Mouse (Mus musculus): ENCODE measurements around the gene Tmem200a. TPM values are rescaled to one million over a fixed set of nuclear protein-coding genes. Genes with fewer than 3 reads are reported as not detected.

Gene Tmem200a
- polyA plus RNA-seq, 1 experiment from 2014 or later, result 3.0 TPM

DNA sequence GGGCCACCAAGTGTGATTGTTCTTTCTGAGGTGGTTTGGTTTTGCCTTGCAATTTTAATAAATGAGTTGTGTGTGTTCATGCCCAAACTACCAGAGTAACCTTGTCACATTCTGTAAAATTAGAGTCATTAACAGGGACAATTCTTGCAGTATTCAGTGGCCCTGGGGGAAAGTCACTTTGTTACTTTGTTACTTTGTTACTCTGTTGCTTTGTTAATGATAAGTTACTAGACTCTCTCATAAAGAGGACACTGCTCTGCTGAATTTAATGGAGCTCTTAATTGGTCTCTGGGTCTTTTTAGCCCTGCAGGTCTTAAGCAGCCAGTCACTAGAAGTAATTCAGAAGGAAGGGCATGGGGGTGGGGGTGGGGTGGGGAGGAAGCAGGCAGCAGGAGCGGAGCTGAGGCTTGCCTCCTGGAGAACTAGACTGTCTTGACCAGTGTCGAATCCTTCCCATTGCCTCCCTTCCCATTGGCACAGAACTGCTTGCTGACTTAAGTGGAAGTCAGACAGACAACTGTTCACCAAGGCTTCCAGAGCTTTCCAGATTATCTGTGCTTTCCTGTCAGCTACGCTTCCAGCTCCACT is 124.1 kb downstream of the Tmem200a start:
- Histone ChIP-seq H3K4me2 (ENCODE audit: low read length) (no peak overlapping the region), H3K4me3 (replicated peaks; ENCODE audit: low read depth, low read length) (no peak overlapping the region), H3K27me3 (ENCODE audit: insufficient read depth, low read length) (no peaks in the 10 kb centered on the region), H3K9ac (ENCODE audit: low read depth, low read length) (no peak overlapping the region), H3K9me3 (replicated peaks; ENCODE audit: low read length) (no peaks in the 10 kb centered on the region), H3K4me1 (replicated peaks; ENCODE audit: insufficient read depth, low read length) (no peaks in the 10 kb centered on the region), H3K27ac (no peak overlapping the region), H3K36me3 (ENCODE audit: insufficient read depth, low read length) (no peaks in the 10 kb centered on the region)
- TF ChIP-seq CTCF (IDR thresholded peaks at IDR 0.05; ENCODE audit: low read depth), result no peak
- DNase-seq (ENCODE audit: low spot score) (no peak), ATAC-seq (replicated peaks; ENCODE audit: low FRiP score, low read depth) (no peak)
- WGBS, result 76% methylated on average over 3 of the region's 3 CpGs

GRCm38 (mm10) chr10:25952838-25953237 is 126.0 kb downstream of the Tmem200a start:
- 34% methylated on average over 7 of the region's 7 CpGs for WGBS
- no peak overlapping the region for H3K9ac ChIP-seq (ENCODE audit: low read depth, low read length)

GRCm38 (mm10) chr10:25952150-25952549 is 126.7 kb downstream of the Tmem200a start:
- no peak overlapping the region for H3K9ac ChIP-seq (ENCODE audit: low read depth, low read length)
- no peaks in the 10 kb centered on the region for H3K36me3 ChIP-seq (ENCODE audit: insufficient read depth, low read length)
- no peak overlapping the region for H3K27ac ChIP-seq
- no peaks in the 10 kb centered on the region for H3K27me3 ChIP-seq (ENCODE audit: insufficient read depth, low read length)
- TF ChIP-seq CTCF (IDR thresholded peaks at IDR 0.05; ENCODE audit: low read depth), result no peak
- no peak overlapping the region for H3K4me2 ChIP-seq (ENCODE audit: low read length)
- 64% methylated on average over 6 of the region's 6 CpGs for WGBS
- no peak for DNase-seq (ENCODE audit: low spot score)
- ATAC-seq (replicated peaks; ENCODE audit: low FRiP score, low read depth), result no peak
- H3K4me1 ChIP-seq (replicated peaks; ENCODE audit: insufficient read depth, low read length), result no peaks in the 10 kb centered on the region
- no peaks in the 10 kb centered on the region for H3K9me3 ChIP-seq (replicated peaks; ENCODE audit: low read length)
- H3K4me3 ChIP-seq (replicated peaks; ENCODE audit: low read depth, low read length), result no peak overlapping the region

More at GRCm38 (mm10) chr10:25952838-25953237, 126.0 kb downstream of the Tmem200a start:
- Histone ChIP-seq H3K27ac (no peak overlapping the region), H3K9me3 (replicated peaks; ENCODE audit: low read length) (no peaks in the 10 kb centered on the region), H3K36me3 (ENCODE audit: insufficient read depth, low read length) (no peaks in the 10 kb centered on the region), H3K4me1 (replicated peaks; ENCODE audit: insufficient read depth, low read length) (no peaks in the 10 kb centered on the region), H3K4me3 (replicated peaks; ENCODE audit: low read depth, low read length) (no peak overlapping the region), H3K27me3 (ENCODE audit: insufficient read depth, low read length) (no peaks in the 10 kb centered on the region), H3K4me2 (ENCODE audit: low read length) (no peak overlapping the region)
- no peak for TF ChIP-seq CTCF (IDR thresholded peaks at IDR 0.05; ENCODE audit: low read depth)
- DNase-seq (ENCODE audit: low spot score), result peak; percentile 24
- ATAC-seq (replicated peaks; ENCODE audit: low FRiP score, low read depth), result no peak

DNA sequence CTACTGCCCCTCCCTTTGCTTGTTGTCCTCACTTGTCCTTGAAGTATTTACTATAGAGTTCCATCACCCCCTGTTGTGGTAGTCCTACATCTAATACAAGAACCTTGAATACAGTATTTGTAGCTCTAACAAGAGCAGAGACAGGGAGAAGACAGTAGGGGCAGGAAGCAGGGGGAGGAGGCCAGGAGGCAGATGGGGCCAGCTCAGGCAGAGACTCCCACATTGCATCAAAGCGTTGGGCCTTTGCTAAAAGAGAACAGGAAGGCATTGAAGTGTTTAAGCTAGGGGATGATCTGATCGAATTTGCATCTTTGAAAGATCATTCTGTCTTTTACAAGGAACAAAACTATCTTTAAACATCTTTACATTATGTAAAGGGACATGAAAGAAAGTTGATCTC is 133.0 kb downstream of the Tmem200a start:
- DNase-seq (ENCODE audit: low spot score) (no peak), ATAC-seq (replicated peaks; ENCODE audit: low FRiP score, low read depth) (no peak)
- no peak overlapping the region for H3K4me3 ChIP-seq (replicated peaks; ENCODE audit: low read depth, low read length)
- no peak overlapping the region for H3K27ac ChIP-seq
- TF ChIP-seq CTCF (IDR thresholded peaks at IDR 0.05; ENCODE audit: low read depth), result no peak
- no peak overlapping the region for H3K4me2 ChIP-seq (ENCODE audit: low read length)
- H3K36me3 ChIP-seq (ENCODE audit: insufficient read depth, low read length), result no peaks in the 10 kb centered on the region
- no peak overlapping the region for H3K9ac ChIP-seq (ENCODE audit: low read depth, low read length)
- no peaks in the 10 kb centered on the region for H3K9me3 ChIP-seq (replicated peaks; ENCODE audit: low read length)
- no peaks in the 10 kb centered on the region for H3K27me3 ChIP-seq (ENCODE audit: insufficient read depth, low read length)
- H3K4me1 ChIP-seq (replicated peaks; ENCODE audit: insufficient read depth, low read length), result no peaks in the 10 kb centered on the region
- WGBS, result 55% methylated on average over 2 of the region's 2 CpGs

DNA sequence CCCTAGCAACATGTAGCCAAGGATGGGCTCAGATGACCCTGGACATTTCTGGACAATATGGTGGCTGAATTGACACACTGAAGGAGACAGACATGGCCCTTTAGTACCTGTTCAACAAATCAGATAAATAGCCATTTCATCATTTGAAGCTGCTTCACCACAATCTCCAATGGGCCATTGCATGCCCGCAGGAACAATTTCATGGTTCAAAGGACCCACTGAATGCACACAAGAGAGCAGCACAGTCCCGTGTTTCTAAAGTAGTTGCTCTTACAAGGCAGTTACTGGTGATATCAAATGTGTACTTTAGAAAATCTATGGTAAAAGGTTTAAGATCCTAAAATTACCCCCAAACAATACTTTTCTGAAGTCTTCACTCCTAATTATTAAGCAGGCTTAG is 134.2 kb downstream of the Tmem200a start:
- H3K4me2 ChIP-seq (ENCODE audit: low read length), result no peak overlapping the region
- H3K9ac ChIP-seq (ENCODE audit: low read depth, low read length), result no peak overlapping the region
- 47% methylated on average over 2 of the region's 2 CpGs for WGBS
- H3K27ac ChIP-seq, result no peak overlapping the region
- no peak for ATAC-seq (replicated peaks; ENCODE audit: low FRiP score, low read depth)
- no peak for DNase-seq (ENCODE audit: low spot score)
- no peak overlapping the region for H3K4me3 ChIP-seq (replicated peaks; ENCODE audit: low read depth, low read length)
- no peaks in the 10 kb centered on the region for H3K4me1 ChIP-seq (replicated peaks; ENCODE audit: insufficient read depth, low read length)
- TF ChIP-seq CTCF (IDR thresholded peaks at IDR 0.05; ENCODE audit: low read depth), result peak; percentile 29; the same call in 1 of the 2 replicates
- H3K36me3 ChIP-seq (ENCODE audit: insufficient read depth, low read length), result no peaks in the 10 kb centered on the region
- H3K9me3 ChIP-seq (replicated peaks; ENCODE audit: low read length), result no peaks in the 10 kb centered on the region
- no peaks in the 10 kb centered on the region for H3K27me3 ChIP-seq (ENCODE audit: insufficient read depth, low read length)

GRCm38 (mm10) chr10:25931796-25932195 is 147.1 kb downstream of the Tmem200a start:
- Histone ChIP-seq H3K4me3 (replicated peaks; ENCODE audit: low read depth, low read length) (no peak overlapping the region), H3K9ac (ENCODE audit: low read depth, low read length) (no peak overlapping the region), H3K4me2 (ENCODE audit: low read length) (no peak overlapping the region), H3K9me3 (replicated peaks; ENCODE audit: low read length) (no peaks in the 10 kb centered on the region), H3K27ac (no peak overlapping the region), H3K4me1 (replicated peaks; ENCODE audit: insufficient read depth, low read length) (0 out of 2 replicates have a peak, but pooled peaks cover 7% of the 10 kb centered on the region), H3K27me3 (ENCODE audit: insufficient read depth, low read length) (no peaks in the 10 kb centered on the region), H3K36me3 (ENCODE audit: insufficient read depth, low read length) (no peaks in the 10 kb centered on the region)
- no peak for TF ChIP-seq CTCF (IDR thresholded peaks at IDR 0.05; ENCODE audit: low read depth)
- ATAC-seq (replicated peaks; ENCODE audit: low FRiP score, low read depth) (no peak), DNase-seq (ENCODE audit: low spot score) (no peak)
- 86% methylated on average over 8 of the region's 8 CpGs for WGBS

Data from kidney, postnatal 0 days (tissue).